Mouse (Mus musculus) CD4-positive, CD25-positive, alpha-beta regulatory T cell, adult 2 months (primary cell): ENCODE measurements around the gene Tcerg1l.

Experiments used
- DNase-seq: peaks from one replicate; pipeline ENCODE4 v3.0.0-alpha.2; 2012; ENCODE audit warnings: low read depth, low spot score

Tcerg1l gene

GRCm38 (mm10) chr7:138397485-138398181 is at the start of gene Tcerg1l:
TSS of gene Tcerg1l (minus strand) at chr7:138397730.
- DNase-seq = no peak

GRCm38 (mm10) chr7:138442096-138442495 is 44.6 kb upstream of the Tcerg1l start:
- no peak for DNase-seq

GRCm38 (mm10) chr7:138432541-138432940 is 35.0 kb upstream of the Tcerg1l start:
- DNase-seq = no peak

GRCm38 (mm10) chr7:138431456-138431855 is 33.9 kb upstream of the Tcerg1l start:
- DNase-seq = no peak

- no peak for DNase-seq
Observed at GRCm38 (mm10) chr7:138429916-138430315, 32.4 kb upstream of the Tcerg1l start.

- peak; percentile 1 for DNase-seq
Observed at GRCm38 (mm10) chr7:138428826-138429225, 31.3 kb upstream of the Tcerg1l start.

GRCm38 (mm10) chr7:138427441-138427840 is 29.9 kb upstream of the Tcerg1l start:
- DNase-seq = no peak

- DNase-seq = no peak
Observed at GRCm38 (mm10) chr7:138413496-138413895, 16.0 kb upstream of the Tcerg1l start.

- DNase-seq = no peak
Observed at GRCm38 (mm10) chr7:138401641-138402040, 4.1 kb upstream of the Tcerg1l start.

- DNase-seq = no peak
Observed at GRCm38 (mm10) chr7:138400506-138401272, 3.2 kb upstream of the Tcerg1l start.

- no peak for DNase-seq
Observed at GRCm38 (mm10) chr7:138398182-138398793, 758 bp upstream of the Tcerg1l start.

- DNase-seq = no peak
Observed at GRCm38 (mm10) chr7:138396863-138397484, 556 bp downstream of the Tcerg1l start.

GRCm38 (mm10) chr7:138396109-138396862 is 1.2 kb downstream of the Tcerg1l start:
- no peak for DNase-seq

- DNase-seq = no peak
Observed at GRCm38 (mm10) chr7:138389941-138390340, 7.6 kb downstream of the Tcerg1l start.

GRCm38 (mm10) chr7:138389071-138389470 is 8.5 kb downstream of the Tcerg1l start:
- no peak for DNase-seq

GRCm38 (mm10) chr7:138379221-138379620 is 18.3 kb downstream of the Tcerg1l start:
- DNase-seq = no peak

- no peak for DNase-seq
Observed at GRCm38 (mm10) chr7:138378546-138378945, 19.0 kb downstream of the Tcerg1l start.

GRCm38 (mm10) chr7:138375573-138375972 is 22.0 kb downstream of the Tcerg1l start:
- no peak for DNase-seq

GRCm38 (mm10) chr7:138374376-138374775 is 23.2 kb downstream of the Tcerg1l start:
- no peak for DNase-seq

GRCm38 (mm10) chr7:138373530-138373929 is 24.0 kb downstream of the Tcerg1l start:
- no peak for DNase-seq

GRCm38 (mm10) chr7:138367570-138367969 is 30.0 kb downstream of the Tcerg1l start:
- DNase-seq = no peak
